Mouse (Mus musculus) left cerebral cortex, postnatal 4 days (tissue): ENCODE measurements around the gene Tpte. TPM values are rescaled to one million over a fixed set of nuclear protein-coding genes. Genes with fewer than 3 reads are reported as not detected.
A peak's percentile ranks its signal among the peaks of the same experiment; 100 is the strongest.
"Not testable (repeated sequence)": the region's sequence is repeated elsewhere in the genome, so short reads cannot be mapped to it uniquely, and the experiment has no call there.

Source experiments
- DNase-seq: peaks from one replicate; pipeline ENCODE4 v3.0.0-alpha.2; 2022
- intact Hi-C: fragments of 180-260 bp; cut with DNase I; formaldehyde crosslinking; loops from one replicate; pipeline ENCODE4 v1.15.1; 2025
- total RNA-seq, 2 experiments: library from RNA; stranded (reverse); gene quantifications; 2 replicates each; pipeline ENCODE4 v1.2.3; 2021

Gene Tpte
- not detected for total RNA-seq

DNA sequence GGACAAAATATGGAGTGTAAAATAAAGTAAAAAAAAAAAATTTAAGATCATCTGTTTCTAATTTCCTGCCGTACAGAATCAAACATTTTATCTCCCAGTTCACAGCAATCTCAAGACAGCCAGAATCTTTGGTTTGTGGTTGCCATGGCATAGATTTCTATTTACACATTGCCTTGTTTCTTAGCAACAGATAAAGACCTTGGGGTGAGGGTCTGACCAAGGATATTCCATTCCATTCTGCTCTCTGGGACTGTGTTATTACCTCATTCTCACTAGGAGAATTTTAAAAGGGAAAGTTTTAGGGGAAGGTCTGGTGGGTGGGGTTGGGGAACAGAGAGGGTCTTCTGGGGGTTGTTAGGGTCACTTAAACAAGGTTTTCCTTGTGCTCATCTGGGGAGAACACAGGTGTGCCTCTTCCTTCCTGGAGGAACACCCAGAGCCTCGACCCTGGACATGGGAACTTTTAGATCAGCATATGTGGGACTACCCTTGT lies at the start of gene Tpte:
Gene Tpte (plus strand): TSS at position 443 of the 493 bp plus-strand sequence.
- intact Hi-C loops, result no loop called here
- DNase-seq, result no peak

DNA sequence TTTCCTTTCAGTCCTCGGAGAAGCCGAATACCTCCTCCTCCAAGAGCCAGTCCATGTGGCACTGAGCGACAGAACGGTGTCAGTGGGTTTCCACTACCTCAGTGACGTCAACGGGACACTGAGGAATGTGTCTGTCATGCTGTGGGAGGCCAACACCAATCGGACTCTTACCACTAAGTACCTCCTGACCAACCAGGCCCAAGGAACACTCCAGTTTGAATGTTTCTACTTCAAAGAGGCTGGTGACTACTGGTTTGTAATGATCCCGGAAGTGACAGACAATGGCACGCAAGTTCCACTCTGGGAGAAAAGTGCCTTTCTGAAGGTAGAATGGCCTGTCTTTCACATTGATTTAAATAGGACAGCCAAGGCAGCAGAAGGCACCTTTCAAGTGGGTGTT lies 40.3 kb upstream of the Tpte start:
- DNase-seq, result no peak
- intact Hi-C loops, result no loop called here

DNA sequence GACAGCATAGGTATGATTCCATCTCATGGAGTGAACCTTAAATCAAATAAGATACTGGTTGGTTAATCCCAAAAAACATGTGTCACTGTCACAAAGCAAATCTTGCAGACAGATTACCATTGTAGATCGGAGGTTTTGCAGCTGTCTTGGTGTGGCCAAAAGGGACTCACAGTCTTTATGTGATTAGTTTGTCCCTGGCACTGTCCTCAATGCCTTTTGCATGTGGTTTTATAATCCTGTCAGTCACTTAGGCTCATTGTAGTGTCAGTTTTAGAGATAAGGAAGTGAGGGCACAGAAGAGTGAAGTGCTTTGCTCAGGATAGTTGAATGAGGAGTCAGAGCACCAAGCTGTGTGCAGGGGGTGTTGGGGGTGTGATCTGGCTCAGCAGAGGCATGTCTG lies 37.6 kb upstream of the Tpte start:
- no peak for DNase-seq
- intact Hi-C loops, result no loop called here

DNA sequence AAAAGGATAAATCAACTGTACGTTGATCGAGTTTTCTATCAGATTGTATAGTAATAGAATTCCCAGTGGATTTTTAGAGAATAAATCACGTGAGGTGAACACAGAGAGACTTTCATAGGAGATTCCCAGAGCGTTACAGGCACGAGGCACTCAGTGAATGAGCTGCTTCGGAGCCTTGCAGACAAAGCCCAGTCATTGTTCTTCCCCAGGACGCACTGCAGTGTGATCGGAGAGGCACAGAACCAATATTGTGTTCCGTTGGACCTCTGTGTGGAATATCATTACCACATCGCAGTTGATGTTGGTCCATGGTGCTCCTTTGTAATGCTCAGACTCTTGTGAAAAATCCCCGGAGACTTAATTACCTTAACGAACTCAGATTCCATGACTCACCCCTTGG lies 35.3 kb upstream of the Tpte start:
- intact Hi-C loops, result no loop called here
- no peak for DNase-seq

GRCm38 (mm10) chr8:22249080-22249479 lies 34.2 kb upstream of the Tpte start:
- no peak for DNase-seq
- intact Hi-C loops, result no loop called here

DNA sequence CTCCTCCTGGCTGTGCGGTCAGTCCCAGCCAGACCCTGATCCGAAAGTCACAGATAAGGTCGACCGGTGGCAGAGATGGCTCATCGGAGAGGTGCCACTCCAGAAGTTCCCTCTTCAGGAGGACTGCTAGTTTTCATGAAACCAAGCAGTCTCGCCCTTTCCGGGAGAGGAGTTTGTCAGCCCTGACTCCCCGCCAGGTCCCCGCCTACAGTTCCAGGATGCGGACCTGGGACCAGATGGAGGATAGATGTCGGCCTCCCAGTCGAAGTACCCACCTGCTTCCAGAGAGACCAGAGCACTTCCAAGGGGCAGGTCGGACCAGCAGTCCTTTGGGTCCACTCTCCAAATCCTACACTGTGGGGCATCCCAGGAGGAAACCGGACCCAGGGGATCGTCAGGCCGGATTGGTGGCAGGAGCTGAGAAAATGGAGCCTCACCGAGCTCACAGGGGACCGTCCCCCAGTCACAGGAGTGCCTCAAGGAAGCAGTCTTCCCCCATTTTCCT lies 24.2 kb upstream of the Tpte start:
- DNase-seq, result no peak
- intact Hi-C loops, result no loop called here

GRCm38 (mm10) chr8:22259531-22259930 lies 23.7 kb upstream of the Tpte start:
- intact Hi-C loops, result no loop called here
- no peak for DNase-seq

GRCm38 (mm10) chr8:22260091-22260722 lies 23.0 kb upstream of the Tpte start:
- intact Hi-C loops, result no loop called here
- no peak for DNase-seq

- intact Hi-C loops, result no loop called here
- no peak for DNase-seq
Observed at GRCm38 (mm10) chr8:22262267-22262666, 21.0 kb upstream of the Tpte start.

DNA sequence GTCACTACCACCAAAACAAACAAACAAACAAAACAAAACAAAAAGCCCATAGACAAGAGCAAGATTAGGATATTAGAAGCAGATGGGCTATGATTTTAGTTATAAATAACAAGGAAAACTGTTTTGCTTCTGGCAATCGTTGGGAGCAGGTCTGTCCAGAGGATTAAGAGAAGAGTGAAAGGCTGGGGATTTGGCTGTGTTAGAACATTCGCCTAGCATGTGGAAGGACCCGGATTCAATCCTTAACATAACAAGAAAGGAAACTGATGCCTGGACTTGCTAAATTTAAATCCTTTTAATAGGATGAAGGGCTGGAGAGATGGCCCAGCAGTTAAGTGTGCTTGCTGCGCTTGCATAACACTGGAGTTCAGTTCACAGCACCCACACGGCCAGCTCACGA lies 18.9 kb upstream of the Tpte start:
- no peak for DNase-seq
- intact Hi-C loops, result no loop called here

- intact Hi-C loops, result no loop called here
- DNase-seq, result peak; percentile 17
Observed at GRCm38 (mm10) chr8:22264787-22265186, 18.5 kb upstream of the Tpte start.

DNA sequence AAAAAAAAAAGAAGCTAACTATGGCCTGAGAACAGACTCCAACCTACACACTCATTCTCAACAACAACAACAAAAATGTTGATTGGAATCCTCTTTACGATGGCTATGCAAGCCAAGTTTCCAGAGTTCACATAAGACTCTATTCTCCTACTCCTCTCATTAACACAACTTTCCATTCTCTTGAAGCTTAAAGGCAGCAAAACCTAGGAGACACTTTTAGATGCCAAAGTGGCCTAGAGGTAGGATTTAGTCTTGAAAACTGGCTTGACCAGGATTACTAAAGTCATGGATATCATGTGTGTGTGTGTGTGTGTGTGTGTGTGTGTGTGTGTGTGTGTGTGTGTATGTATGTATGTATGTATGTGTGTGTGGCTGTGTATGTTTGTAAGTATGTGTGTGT lies 18.0 kb upstream of the Tpte start:
- intact Hi-C loops, result no loop called here
- DNase-seq, result no peak

GRCm38 (mm10) chr8:22266809-22267208 lies 16.4 kb upstream of the Tpte start:
- intact Hi-C loops, result no loop called here
- DNase-seq, result no peak

DNA sequence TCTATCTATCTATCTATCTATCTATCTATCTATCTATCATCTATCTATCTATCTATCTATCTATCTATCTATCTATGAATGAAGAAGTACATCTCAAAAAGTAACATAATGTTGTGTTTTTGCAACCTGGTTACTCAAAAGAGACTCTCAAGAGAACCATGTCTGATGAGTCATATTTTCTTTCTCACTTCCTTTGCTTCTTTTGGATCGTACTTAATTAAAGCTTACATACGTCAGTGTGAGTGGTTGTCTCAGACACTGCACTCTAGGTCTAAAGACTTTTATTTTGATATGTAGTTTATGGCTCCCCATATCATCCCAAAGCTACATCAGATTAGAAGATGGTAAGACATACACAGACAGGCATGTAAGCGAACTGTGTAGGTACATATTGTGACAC lies 10.1 kb upstream of the Tpte start:
- no peak for DNase-seq
- intact Hi-C loops, result no loop called here

DNA sequence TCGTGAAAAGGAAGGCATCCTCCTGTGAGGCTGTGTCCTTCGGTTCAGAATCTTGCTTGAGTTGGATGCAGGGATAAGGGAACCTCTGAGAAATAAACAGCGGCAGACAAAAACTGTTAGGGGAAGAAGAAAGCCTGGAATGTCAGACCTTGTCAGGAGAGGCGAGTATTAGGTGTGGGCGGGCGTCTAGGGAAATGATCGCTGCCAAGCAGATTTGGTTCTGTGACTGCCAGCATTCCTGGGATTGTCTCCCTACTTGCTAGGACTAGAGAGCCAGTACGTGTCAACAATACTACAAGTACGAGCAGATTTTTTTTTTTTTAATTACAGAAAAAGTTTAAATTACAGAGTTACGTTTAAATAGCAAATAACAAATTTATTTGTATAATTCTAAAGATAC lies 8.6 kb upstream of the Tpte start:
- DNase-seq, result no peak
- intact Hi-C loops, result no loop called here

DNA sequence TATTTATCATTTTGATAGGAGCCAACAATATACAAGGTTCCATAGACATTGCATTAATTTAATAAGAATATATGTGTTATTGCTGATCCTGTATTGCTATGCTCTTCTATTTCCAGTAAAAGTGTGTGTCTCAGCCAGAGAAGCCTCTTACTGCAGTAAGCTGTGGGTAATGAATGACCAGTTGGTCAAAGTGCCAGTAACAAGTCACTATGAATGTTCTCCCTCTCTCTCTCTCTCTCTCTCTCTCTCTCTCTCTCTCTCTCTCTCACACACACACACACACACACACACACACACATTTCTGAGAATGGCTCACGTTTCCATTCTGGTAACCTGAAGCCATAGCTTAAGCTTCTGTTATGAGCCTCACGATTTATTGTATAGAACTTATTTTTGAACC lies 19.1 kb downstream of the Tpte start:
- intact Hi-C loops, result no loop called here
- DNase-seq, result no peak

GRCm38 (mm10) chr8:22302896-22303306 lies 19.7 kb downstream of the Tpte start:
- intact Hi-C loops, result no loop called here

DNA sequence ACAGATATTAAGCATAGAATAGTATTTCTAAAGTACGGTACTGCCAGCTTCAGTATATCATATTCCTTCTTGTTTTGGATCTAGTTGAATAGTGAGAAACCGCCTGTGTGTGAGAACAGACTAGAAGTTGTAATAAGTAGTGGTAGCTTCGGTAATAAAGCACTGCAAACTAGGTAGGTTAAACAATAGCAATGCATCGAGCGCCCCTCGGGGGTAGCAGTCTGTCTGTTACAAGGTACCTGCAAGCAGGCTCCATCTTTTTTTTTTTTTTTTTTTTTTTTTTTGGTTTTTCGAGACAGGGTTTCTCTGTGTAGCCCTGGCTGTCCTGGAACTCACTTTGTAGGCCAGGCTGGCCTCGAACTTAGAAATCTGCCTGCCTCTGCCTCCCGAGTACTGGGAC lies 20.8 kb downstream of the Tpte start:
- intact Hi-C loops, DNase-seq: not testable (repeated sequence)

More at GRCm38 (mm10) chr8:22302896-22303306, 19.7 kb downstream of the Tpte start:
- DNase-seq, result peak; percentile 23

DNA sequence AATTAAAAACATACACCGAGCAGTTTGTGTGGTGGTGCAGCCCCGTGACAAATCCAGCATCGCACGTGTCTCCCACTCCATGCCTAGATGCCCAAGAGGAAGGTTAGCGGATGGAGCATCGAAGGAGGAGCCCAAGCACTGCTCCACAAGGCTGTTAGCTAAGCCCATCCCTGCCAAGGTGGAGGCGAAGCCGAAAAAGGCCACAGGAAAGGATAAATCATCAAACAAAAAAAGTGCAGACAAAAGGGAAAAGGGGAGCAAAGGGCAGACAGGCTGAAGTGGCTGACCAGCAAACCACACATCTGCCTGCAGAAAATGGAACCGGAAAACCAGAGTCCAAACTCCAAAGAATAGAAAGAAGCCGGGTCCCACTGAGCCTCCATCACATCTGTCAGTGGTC lies 23.8 kb downstream of the Tpte start:
- DNase-seq, result no peak
- intact Hi-C loops, result no loop called here

DNA sequence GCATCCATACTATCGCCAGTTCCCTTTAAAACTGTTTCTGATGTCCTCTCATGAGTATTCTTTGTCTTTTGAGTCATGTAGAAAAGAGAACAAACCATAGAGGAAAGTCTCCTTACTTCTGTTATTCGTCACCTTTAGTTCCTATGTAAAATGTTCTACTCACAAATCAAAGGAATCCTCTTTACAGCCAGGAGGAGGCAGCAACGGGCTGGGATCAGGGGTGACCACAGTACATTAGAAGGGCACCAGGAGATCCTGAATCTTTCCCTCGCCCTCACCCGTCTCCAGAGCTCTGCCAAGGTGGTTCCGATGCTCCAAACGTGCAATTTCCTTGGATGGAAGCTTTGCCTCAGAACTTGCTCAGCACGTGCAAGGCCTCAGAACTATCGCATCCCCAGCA lies 28.2 kb downstream of the Tpte start:
- no peak for DNase-seq
- intact Hi-C loops, result no loop called here

- DNase-seq, result no peak
- intact Hi-C loops, result no loop called here
Observed at GRCm38 (mm10) chr8:22335426-22335825, 52.2 kb downstream of the Tpte start.

GRCm38 (mm10) chr8:22359359-22359758 lies 76.1 kb downstream of the Tpte start:
- intact Hi-C loops, result no loop called here
- no peak for DNase-seq

GRCm38 (mm10) chr8:22359882-22360281 lies 76.6 kb downstream of the Tpte start:
- DNase-seq, result no peak
- intact Hi-C loops, result no loop called here
